In genomic region chr11:48795221-48795620, GRCm38 (mm10) we compare ENCODE assay signal across 12 mouse cellular contexts.
"Had no signal": no experiment of that assay in that cellular context is flagged by ENCODE, and none has a peak within 500 bp of the region (broad histone marks: within the 10 kb centered on the region; RNA-seq: fewer than 3 reads in every experiment).

No protein-coding gene starts in this region.

- H3K27ac ChIP-seq: limb, embryonic 13.5 days; liver, embryonic 14.5 days; midbrain, embryonic 10.5 days; neural tube, embryonic 12.5 days; stomach, embryonic 15.5 days had no signal

- H3K27me3 ChIP-seq: limb, embryonic 13.5 days; neural tube, embryonic 12.5 days; stomach, embryonic 15.5 days had no signal

- DNase-seq: kidney, adult 11 months; kidney, postnatal 14 days; left cerebral cortex, postnatal 4 days; lung, adult 18-20 months; lung, postnatal 4 days; midbrain, embryonic 14.5 days; retina, postnatal 1 day had no signal

- H3K36me3 ChIP-seq: limb, embryonic 13.5 days; midbrain, embryonic 10.5 days; neural tube, embryonic 12.5 days; stomach, embryonic 15.5 days had no signal

- H3K4me3 ChIP-seq: limb, embryonic 13.5 days; midbrain, embryonic 10.5 days; neural tube, embryonic 12.5 days; stomach, embryonic 15.5 days had no signal
